Mouse (Mus musculus) cerebellum, adult 2 months (tissue): ENCODE data around the gene 1700069L16Rik.

Experiments
- CTCF ChIP-seq: fragments of 200-500 bp; IDR thresholded peaks from 2 replicates; pipeline ENCODE4 v1.5.1; 2011; ENCODE audit warnings: low read depth, mild to moderate bottlenecking, control low read depth, low read length, moderate library complexity, borderline replicate concordance; ENCODE audit not compliant: insufficient read depth
- POLR2A ChIP-seq: fragments of 200-500 bp; IDR thresholded peaks from 2 replicates; pipeline ENCODE4 v1.6.1; 2011; ENCODE audit warnings: low read length, control low read depth, borderline replicate concordance; ENCODE audit not compliant: insufficient read depth

- TF ChIP-seq CTCF: no peak
- TF ChIP-seq POLR2A: no peak
Observed at GRCm38 (mm10) chr5:113765641-113766526, 41.3 kb upstream of the 1700069L16Rik start.
